Mouse (Mus musculus) ES-CJ7 (cell line): ENCODE measurements around the gene Mynn.

Source experiments
- DNase-seq: peaks from one replicate; pipeline ENCODE4 v3.0.0; 2011; ENCODE audit warnings: low read depth, low spot score

The Mynn gene

DNA sequence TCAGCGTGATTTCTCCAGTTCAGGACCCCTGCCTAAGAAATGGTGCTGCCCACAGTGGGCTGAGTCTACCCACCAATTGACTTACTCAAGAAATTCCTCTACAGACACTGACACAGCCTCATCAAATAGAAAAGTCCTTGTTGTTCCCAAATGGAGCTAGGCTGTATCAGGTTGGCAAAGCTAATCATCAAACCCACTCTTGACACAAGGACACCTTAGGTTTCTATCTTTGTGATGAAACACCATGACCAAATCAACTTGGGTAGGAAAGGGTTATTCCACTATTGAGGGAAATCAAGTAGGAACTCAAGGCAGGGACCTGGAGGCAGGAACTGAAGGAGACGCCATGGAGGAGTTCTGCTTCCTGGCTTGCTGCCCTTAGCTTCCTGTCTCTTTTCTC lies 42.3 kb downstream of the Mynn start, which contains the start of gene Lrriq4:
Gene Lrriq4, plus strand, starts transcription at position 301 of the 400 bp plus-strand sequence.
- no peak for DNase-seq

DNA sequence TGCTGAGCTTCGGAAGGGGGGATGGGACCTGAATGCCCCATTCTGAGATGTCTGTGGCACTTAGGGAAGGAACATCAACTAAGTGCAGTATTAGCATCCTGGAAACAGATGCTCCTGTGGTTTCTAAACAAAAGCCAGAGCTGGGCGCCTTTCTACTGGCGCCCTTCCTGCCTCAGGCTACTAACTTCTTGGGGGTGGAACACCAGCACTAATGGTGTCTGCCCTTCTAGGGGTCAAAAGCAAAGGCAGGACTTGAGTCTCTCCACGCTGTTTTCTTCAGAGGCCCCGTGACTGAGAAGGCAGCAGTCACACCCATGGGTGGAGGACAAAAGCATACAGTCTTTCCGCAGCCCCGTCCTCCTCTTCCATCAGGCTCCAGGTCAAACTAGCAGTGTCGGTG lies 44.9 kb downstream of the Mynn start:
- peak; percentile 95 for DNase-seq

- DNase-seq = peak; percentile 96
These were observed 45.7 kb downstream of the Mynn start, which contains the start of gene Lrrc34 for GRCm38 (mm10) chr3:30647440-30648090. TSS of gene Lrrc34 (minus strand) at chr3:30647869.

- peak; percentile 87 for DNase-seq
These were observed 46.6 kb downstream of the Mynn start for GRCm38 (mm10) chr3:30648466-30648865.

- peak; percentile 55 for DNase-seq
These were observed 48.4 kb downstream of the Mynn start for GRCm38 (mm10) chr3:30650062-30650841.

DNA sequence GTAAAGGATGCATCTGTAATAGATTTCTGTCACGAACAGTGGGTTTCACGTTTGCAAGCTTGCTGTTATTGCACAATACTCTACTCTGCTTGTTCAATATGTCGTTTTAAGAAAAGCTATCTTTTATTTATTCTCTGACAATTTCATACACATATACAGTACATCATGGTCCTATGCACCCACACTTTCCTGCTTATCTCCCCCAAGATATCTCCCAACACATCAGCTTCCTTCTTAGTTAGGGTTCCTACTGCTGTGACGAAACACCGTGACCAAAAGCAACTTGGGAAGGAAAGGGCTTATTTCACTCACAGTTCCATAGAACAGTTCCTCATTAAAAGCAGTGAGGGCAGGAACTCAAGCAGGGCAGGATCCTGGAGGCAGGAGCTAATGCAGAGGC lies 54.1 kb downstream of the Mynn start:
- no peak for DNase-seq

DNA sequence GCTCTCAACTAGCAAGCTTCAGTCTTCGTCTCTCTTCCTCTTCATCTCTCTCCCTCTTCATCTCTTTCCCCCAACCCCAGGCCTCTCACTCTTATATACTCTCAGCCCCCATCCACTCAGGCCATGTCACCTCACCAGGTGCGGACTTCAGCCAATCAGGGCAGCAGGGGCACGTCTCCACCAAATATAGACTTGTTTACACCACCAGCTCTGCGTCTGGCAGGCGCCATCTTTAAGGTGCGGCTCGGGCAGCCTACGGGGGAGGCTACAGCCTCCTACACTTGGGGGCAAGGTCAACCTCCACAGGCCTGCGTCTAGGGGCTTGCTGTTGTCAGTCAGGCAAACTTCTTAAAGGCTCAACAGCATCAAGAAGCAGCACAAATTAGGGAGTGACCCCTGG lies 56.6 kb downstream of the Mynn start:
- DNase-seq = peak; percentile 81
